Mouse (Mus musculus) erythroblast, embryonic 14.5 days (primary cell): Measurements from ENCODE around the gene Ntrk2.

Source experiments
- GATA1 ChIP-seq: IDR thresholded peaks from 2 replicates; pipeline ENCODE4 v1.6.1; 2012; ENCODE audit warnings: low read length, inconsistent platforms, mixed read lengths
- TAL1 ChIP-seq: IDR thresholded peaks from 3 replicates; pipeline ENCODE4 v1.6.1; 2012; ENCODE audit warnings: low read length, inconsistent platforms, mixed read lengths

DNA sequence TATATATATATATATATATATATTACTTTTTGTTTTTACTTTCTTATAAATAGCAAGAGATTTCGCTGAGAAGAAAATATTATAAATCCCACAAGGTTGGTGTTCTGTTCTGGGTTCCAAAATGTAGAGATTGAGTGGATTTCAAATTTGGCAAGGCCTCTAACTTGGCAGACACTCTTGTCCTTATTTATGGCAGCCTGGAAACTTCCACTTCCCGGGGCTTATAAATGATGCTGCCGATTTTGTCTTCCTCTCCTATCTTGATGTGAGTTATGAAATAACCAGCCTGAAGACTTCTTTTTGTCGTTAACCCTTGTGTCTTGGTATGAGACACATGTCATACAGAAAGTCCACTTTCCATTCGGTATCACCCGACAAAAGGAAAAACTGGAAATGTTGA is 133.8 kb downstream of the Ntrk2 start:
- TF ChIP-seq TAL1 (no peak), GATA1 (no peak)
